Mouse (Mus musculus): ENCODE results near the gene Fbxo34.
"Not testable (repeated sequence)": the region's sequence is repeated elsewhere in the genome, so short reads cannot be mapped to it uniquely, and the experiment has no call there.

Fbxo34 gene

GRCm38 (mm10) chr14:47560714-47561113 is 110.5 kb downstream of the Fbxo34 start:
- no peak for DNase-seq (ENCODE audit: low spot score in 2 of 2)

GRCm38 (mm10) chr14:47562530-47562929 is 112.3 kb downstream of the Fbxo34 start:
- DNase-seq (ENCODE audit: low spot score in 2 of 2) = no peak

- DNase-seq (ENCODE audit: low spot score in 2 of 2) = no peak
These were observed 112.9 kb downstream of the Fbxo34 start for GRCm38 (mm10) chr14:47563106-47563505.

- DNase-seq (ENCODE audit: low spot score in 2 of 2) = peak; percentile 96
These were observed 117.9 kb downstream of the Fbxo34 start for GRCm38 (mm10) chr14:47567962-47568652.

- DNase-seq (ENCODE audit: low spot score in 2 of 2) = not testable (repeated sequence)
These were observed 120.3 kb downstream of the Fbxo34 start, which contains the start of gene Atg14 for GRCm38 (mm10) chr14:47570549-47570948. TSS of gene Atg14 (minus strand) at chr14:47570649.

- DNase-seq (ENCODE audit: low spot score in 2 of 2) = no peak
These were observed 122.5 kb downstream of the Fbxo34 start for GRCm38 (mm10) chr14:47572707-47573106.

- DNase-seq (ENCODE audit: low spot score in 2 of 2) = no peak
These were observed 124.5 kb downstream of the Fbxo34 start for GRCm38 (mm10) chr14:47574721-47575120.

GRCm38 (mm10) chr14:47576687-47577086 is 126.5 kb downstream of the Fbxo34 start:
- DNase-seq (ENCODE audit: low spot score in 2 of 2) = no peak

GRCm38 (mm10) chr14:47578086-47578485 is 127.9 kb downstream of the Fbxo34 start:
- peak in 1 of 2 experiments; percentile 13 for DNase-seq (ENCODE audit: low spot score in 2 of 2)

- no peak for DNase-seq (ENCODE audit: low spot score in 2 of 2)
These were observed 131.1 kb downstream of the Fbxo34 start for GRCm38 (mm10) chr14:47581280-47581679.
